Mouse (Mus musculus): ENCODE measurements around the gene Atic.
A peak's percentile ranks its signal among the peaks of the same experiment; 100 is the strongest.

Atic gene

DNA sequence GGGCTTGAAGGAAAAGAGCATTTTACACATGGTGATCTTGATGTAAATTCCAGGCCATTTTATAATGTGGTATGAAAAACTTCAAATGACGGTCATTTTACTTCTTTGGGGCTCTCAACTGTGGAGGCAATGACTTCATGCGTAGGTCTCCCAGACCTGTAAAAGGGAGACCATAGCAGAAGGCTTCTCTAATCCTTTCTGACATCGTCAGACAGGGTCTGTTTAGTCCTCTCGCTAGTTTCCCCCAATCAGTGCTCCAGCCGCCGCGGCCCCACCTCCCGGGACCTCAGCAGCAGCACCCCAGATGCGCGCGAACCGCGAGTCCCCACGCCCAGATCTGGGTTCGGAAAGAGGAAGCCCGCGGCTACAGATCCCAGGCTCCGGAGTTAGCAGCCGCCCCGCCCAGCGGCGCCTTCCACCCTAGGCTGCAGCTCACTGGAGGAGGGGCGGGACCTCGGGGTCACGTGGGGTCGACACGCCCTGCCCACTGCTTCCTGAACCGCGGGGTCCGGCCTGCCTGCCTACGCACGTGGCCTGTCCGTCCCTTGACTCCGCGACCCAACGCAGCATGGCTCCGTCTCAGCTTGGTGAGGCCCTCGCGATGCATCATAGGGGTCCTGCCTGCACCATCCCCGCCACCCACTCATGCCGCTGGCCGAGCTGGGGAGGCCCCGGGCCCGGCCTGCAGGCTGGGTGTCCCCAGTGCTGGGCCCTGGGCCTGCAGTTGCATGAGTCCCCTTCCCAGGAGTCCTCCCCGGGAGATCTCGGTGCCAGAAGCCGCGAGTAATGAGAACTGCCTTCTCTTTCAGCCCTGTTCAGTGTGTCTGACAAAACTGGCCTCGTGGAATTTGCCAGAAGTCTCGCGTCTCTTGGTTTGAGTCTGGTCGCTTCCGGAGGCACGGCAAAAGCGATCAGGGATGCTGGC lies at the start of gene Atic:
Gene Atic (plus strand): TSS at position 463 of the 925 bp plus-strand sequence.
- DNase-seq (ENCODE audit: low read depth, low spot score), result peak; percentile 95

DNA sequence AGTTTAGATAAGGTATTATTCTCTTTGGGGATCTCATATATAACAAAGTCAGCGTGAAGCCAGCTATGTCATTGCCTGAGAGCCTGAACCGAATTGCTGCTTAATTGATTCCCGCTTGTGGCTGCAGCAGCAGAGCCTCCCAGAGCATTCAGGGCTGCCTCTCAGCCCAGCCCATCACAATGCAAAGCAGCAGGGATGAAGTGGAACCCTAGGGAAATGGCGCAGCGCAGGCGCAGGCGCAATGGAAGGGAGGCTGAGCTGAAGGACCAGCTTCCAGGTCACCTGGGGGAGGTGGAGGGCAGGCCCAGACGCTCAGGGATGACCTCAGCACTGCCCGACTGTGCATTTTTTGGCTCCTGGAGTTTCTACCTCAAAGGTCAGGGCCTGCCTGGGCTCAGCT lies 49.7 kb upstream of the Atic start:
- peak; percentile 78 for DNase-seq (ENCODE audit: low read depth, low spot score)

DNA sequence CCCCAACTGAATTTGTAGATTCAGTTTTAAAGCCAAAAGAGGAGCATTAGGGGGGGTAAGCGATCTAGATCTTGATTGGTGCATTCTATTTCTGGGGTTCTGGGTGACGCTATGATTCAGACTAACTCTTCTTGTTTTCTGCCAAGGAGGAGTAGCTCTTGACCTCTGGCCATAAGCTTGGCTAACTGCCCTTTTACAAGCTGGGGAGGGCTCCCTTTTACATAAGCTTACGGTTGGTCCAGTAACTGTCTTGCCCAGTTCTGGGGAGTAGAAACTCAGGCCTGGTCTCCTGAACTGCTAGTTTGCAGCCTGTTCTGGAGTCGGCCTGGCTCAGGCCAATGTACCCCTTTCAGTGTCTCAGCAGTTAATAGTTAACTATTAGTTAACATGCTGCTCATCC lies 41.9 kb upstream of the Atic start:
- DNase-seq (ENCODE audit: low read depth, low spot score), result no peak

DNA sequence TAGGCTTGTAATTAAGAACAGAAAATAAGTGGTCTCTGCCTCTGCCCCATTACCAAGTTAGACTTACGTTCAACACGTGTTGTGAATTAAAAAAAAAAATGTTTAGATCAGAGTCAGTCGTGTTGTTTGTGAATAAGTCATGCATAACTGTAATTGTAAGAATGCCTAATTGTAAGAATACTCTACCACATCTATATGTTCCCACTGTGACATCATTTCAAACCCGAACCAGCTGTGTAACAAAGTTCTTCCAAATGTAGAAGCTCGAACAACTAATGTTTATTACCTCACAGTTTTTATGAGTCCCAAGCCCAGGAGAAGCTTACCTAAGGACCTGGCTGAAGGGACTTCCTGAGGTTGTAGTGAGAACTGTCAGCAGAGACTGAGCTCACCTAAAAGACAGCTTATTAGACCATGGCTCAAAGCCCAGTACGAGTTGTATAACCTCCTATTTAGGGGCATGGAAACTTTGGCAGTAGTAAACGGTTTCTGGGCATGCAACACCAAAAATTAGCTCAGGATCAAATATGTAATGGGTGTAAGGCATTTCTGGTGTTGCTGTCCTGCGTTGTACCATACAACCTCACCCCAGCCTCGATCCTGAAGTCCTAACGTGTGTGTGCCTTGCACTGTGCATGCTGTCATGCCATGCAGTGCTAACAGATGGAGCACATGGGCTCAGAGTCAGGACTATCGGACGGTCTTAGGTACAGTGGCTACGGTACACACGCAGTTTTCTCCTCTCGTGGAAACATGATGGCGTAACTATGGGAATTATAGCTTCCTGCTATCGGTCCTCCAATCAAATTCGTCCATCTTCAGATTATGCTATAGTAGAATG lies 27.9 kb upstream of the Atic start:
- DNase-seq (ENCODE audit: low read depth, low spot score), result no peak

DNA sequence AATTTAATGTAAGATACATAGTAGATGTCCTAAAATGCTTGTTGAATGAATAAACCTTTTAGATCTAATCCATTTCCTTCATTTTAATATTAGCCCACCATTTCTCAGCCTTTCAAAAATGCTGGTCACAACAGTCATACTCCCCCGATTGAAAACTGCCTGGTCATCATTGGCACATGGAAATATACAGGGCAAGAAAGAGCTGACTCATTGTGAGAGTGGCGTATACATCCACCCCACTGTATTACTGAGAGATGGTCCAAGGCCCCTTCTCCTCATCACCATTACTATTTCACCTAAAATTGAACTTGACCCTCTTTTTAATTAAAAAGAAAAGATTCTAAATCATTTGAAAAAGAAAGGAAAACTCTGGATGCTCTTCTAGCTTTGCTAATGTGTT lies 26.2 kb upstream of the Atic start:
- DNase-seq (ENCODE audit: low read depth, low spot score), result no peak

DNA sequence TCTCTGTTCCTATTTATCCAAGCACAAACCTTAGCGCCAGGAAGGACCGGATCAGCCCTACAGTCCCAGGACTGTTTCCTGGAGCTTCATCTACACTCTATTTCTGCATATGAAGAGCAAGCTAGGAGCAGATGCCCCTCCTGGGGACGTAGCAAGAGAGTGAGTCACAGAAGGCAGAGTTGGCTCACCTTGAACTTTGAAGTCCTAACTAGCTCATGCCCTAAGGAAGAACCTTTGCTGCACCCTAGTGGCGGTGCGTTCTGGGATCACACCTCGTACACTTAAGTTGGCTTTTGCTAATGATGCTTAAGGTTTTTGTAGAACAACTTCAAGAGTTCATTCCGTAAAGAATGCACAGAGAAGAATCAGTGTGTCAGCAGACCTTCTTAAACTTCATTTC lies 25.3 kb upstream of the Atic start:
- DNase-seq (ENCODE audit: low read depth, low spot score), result peak; percentile 48

DNA sequence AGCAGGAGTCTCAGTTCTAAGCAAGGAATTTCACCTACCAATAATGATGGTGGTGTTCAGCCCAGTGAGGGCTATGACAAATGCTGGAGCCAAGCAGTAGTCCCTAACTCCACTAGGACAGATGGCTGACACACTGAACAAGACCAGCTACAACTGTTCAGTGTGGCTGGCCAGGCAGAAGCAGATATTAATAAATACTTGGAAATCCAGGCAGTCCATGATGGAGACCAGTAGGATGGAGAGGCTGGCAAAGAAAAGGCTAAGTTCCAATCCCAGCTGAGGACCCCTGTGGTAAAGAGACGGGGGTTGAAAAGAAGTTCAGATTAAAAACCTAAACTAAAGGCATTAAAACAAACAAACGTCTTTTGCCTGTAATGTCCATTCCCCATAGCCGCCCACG lies 17.3 kb upstream of the Atic start:
- DNase-seq (ENCODE audit: low read depth, low spot score), result no peak

DNA sequence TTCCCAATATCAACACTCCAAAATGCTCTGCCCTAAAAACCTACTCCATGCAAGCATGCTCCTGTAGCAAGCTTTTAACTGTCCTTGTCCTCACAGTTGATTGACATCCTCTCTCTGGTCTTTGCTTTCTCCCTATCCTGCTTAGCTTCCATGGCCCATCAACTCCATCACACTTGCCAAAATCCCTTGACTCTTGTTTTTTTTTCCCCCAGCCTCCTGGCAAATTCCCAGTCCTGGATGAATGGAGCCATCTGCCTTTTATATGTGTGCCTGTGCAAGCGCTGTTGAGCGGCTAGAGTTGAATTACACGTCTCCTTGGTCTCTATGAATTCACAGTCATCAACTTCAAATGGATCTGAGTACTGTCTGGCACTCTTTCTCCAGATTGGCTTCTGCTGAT lies 16.5 kb upstream of the Atic start:
- no peak for DNase-seq (ENCODE audit: low read depth, low spot score)

DNA sequence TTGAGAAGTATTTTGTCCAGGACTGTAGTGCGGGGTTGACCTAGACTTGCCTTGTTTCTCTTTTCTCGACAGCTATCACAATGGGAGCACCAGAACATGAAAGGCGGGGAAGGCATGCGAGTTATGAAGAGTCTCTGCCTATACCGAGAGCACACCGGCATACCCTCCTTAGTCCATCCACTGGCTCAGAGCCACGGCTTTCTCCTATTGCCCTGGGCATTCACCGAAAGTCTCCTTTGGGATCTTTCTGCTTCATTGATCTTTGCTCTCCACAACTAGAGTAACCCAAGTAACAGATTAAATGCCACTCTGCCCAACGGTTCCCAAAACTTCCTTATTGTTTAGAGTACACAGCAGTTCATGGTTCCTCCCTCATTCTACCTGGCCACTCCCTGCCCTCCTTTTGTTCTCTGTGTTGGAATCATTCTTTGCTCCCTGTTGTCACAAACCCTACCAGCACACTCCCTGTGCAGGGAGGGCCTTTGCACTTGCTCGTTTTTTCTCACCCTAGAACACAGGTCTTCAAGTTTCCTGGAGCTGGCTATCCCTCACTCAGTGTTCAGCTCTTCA lies 6.2 kb upstream of the Atic start:
- no peak for DNase-seq (ENCODE audit: low read depth, low spot score)

DNA sequence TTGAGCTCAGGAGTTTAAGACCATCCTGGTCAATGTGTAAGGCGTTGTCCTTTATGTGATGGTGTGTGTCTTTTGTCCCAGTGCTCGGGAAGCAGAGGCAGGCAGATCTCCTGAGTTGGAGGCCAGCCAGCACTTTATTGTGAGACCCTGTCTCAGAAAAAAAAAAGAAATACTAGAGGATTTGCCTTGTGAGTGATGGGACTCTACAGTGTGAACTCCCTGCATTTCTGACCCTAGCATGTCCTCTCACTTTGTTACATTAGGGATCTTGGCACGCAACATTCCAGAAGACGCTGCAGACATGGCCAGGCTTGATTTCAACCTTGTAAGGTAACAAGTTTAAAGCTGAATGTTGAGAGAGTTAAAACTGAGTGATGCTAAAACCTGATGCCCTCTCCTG lies 3.7 kb downstream of the Atic start:
- no peak for DNase-seq (ENCODE audit: low read depth, low spot score)

DNA sequence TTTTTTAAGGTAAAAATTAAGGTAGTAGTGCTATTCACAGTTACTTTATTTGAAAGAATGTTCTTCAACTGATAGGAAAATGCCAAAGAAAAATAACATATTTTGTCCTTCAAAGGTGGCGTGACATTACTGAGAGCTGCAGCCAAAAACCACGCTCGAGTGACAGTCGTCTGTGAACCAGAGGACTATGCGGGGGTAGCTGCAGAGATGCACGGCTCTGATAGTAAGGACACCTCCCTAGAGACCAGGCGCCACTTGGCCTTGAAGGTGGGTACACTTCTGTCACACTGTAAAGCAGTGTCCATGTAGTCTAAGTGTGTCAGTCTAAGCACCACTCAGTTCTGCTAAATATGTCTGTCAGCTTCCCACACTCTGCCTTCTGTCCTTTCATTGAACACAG lies 7.3 kb downstream of the Atic start:
- DNase-seq (ENCODE audit: low read depth, low spot score), result no peak

DNA sequence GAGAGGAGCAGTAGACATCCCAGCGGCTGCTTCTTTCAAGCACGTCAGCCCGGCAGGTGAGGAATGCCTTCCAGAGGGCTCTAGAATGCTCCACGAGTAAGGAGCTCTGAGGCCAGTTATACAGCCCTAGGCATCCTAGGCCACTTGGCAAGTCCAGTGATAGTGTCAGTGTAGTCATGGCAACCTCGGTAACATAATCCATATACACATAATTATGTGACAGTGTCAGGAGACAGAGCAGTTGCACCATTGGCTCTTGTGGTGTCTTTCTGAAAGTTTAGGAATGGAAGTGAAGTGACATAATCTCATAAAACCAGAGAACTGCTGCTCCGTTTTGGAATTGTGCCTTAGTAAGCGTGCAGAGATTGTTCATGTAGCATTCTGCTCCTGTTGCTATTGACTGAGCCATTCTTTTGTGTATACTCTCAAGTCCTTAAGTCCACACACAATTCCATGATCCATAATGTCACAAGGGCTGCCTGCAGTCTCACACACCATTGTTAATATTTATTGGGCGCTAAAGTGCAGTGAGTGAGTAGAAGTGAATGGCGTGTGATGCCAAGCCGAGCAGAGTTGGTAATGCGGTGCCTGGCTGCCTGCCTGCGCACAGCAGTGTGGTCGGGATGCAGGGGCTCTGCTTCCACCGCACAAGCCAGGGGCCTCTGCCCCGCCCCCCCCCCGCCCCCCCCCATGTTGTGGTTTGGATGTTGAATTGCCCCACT lies 11.1 kb downstream of the Atic start:
- no peak for DNase-seq (ENCODE audit: low read depth, low spot score)

DNA sequence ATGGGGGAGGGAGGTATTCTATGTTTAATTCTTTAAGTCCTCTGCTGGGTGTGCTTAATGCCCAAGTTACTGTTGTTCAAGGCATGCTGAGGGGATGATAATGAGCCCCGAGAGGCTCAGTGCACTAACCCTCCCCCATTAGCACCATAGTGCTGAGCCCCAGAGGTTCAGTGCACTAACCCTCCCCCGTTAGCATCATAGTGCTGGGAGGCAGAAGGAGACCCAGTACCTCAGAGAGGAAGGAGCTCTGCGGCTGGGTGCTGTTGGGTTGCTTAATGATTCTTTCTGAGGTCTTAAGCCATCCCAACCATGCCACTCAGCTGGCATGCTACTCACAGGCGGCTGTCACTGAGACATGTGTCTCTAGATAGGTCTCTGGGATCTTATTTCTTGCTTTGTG lies 13.2 kb downstream of the Atic start:
- DNase-seq (ENCODE audit: low read depth, low spot score), result no peak

DNA sequence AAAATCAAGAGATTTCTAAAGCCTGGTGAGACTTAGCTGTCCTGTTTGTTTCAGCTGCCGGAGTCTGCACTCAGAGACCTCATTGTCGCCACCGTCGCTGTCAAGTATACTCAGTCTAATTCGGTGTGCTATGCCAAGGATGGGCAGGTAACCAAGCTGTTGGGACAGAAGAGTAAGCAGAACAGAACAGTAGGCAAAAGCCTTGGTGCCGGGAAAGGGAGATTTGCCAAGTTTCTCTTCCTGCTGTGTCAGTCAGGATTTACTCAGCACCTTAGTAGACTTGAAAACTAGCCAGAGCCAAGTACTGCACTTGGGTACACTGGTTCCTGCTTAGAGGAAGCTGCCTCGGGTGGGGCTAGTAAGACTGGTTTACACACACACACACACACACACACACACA lies 19.0 kb downstream of the Atic start:
- no peak for DNase-seq (ENCODE audit: low read depth, low spot score)

DNA sequence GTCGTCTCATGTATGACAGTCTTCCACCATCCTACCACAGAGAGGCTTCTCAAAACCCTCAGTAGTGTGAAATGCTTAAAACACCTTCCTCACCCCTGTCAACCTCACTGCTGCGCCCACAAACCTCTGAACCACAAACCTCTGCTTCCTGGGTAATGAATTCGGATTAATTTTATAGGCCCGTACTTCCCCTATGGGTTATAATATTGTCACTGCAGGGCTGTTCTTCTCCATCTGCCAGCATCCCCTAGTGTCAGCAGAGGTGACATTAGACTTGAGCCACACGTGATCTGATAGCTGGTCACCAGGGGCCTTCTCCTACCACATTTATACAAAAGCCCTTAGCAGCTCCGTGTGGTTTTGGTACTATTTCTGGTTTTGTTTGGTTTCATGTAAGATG lies 19.9 kb downstream of the Atic start:
- DNase-seq (ENCODE audit: low read depth, low spot score), result no peak

DNA sequence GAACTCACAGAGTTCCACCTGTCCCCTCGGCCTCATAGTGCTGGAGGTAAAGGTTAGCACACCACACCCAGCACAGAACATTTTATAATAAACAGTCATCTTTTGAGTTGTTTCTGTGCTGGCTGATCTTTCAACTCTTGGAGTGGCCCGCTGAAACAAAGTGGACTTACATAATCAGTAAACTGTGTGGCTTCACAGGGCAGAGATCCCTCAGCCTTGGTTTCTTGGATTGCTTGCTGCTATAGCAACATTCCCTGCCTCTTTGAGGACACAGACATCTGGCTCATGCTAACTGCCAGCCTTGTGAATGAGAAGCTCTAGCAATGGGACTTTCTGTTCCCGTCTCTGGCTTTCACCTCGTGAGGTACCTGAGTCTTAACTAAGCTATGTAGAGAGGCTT lies 22.6 kb downstream of the Atic start:
- no peak for DNase-seq (ENCODE audit: low read depth, low spot score)

DNA sequence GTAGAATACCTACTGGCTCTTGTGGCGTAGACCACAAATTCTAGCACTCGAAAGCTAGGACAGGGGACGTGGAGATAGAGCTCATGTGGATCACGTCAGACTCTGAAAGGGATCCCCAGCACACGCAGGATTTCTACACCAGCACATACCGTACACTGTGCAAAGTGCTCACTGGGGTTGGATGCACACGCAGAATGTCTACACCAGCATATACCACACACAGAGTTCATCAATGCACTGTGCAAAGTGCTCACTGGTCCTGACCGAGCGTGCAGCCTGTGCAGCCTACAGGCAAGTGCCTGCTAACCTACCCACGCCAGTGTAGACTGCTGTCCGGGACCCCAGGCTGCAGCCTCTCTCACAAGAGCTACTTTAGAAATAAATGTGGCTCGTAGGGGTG lies 23.5 kb downstream of the Atic start:
- no peak for DNase-seq (ENCODE audit: low read depth, low spot score)

DNA sequence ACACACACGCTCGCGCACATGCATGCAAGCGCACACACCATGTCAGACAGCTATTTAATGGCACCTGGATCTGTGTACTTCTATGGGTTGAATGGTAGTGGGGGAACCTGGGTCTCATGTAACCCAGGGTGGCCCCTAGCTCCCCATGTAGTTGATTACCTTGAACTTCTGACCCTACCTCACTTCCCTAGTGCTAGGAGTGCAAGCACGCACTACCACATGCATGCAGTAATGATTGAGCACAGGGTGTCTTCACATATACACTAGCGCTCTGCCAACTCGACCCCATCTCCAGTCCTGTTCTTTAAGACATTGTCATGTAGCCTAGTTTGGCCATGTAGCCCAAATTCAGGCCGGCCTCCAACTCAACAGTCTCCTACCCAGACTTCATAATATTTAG lies 26.4 kb downstream of the Atic start:
- no peak for DNase-seq (ENCODE audit: low read depth, low spot score)

DNA sequence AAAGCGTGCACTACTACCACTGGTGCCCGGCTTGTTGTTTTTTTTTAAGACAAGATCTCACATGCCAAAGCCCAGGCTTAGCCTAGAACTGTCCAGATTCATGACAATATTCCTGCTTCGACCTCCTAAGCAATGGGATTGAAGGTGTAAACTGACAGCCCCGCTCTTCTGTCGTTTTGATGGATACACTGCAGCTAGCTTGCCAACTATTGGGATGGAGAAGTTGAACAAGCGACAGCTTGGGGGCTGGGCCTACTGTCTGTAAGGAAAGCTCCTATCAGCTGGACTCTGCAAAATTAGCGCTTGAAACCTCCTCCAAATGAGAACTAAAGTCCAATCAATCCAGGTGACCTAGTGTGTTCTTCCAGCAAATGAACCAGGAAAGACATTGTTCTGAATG lies 26.9 kb downstream of the Atic start:
- no peak for DNase-seq (ENCODE audit: low read depth, low spot score)

DNA sequence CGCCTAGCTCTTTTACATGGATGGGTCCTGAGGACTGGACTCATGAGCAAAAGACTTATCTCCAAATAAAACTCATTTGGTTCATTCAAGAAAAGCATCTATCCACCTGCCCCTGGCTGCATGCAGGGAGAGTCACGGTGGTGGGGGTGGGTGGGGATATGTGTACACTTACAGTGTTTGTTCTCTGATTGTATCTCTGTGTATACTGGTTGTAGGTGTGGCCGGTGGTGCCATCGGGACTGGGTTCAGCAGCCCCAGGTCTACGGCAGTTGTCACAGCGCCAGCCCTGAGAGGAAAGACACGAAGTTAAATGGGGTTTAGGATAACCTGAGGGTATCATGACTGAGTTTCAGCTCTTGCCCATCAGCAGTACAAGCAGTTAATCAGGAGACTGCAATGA lies 29.7 kb downstream of the Atic start:
- DNase-seq (ENCODE audit: low read depth, low spot score), result no peak

DNA sequence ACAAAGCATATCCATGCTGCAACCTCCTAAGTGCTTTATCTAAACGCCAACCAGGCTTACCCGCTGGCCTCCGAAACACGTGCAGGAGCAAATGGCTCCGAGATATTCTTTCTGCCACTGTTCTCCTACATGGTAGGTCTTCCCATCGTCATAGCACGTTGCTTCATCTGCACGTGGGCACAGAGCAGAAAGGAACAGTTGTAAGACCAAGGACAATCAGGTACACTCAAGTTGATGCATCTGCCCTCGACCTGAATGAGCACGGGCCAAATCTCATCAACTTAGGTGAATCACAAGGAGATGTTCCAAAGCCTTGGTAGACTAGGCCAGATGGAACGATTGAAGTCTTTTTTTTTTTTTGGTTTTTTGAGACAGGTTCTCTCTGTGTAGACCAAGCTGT lies 33.1 kb downstream of the Atic start:
- DNase-seq (ENCODE audit: low read depth, low spot score), result no peak

DNA sequence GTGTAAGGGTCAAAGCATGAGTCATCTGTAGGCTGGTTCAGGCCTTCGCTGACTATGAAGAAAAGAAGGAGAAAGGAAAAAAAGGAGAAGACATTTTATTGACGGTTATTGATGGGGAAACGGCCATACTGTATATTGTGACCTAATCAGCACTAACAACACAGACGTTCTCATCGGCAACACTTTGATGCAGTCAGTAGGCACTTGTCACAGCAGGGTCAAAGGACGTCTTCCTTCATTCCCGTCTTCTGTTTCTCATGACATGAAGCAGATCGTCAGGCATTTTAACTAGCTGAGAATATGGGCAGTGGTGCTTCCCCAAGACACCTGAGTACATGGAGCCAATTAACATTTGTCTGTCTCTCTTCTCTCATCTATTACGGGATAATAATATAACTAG lies 36.2 kb downstream of the Atic start:
- DNase-seq (ENCODE audit: low read depth, low spot score), result no peak

All from mesoderm, embryonic 11.5 days (tissue).